Mouse (Mus musculus): ENCODE measurements at regions not wholly inside any gene's neighbourhood (a gene's known extent, or its start where the extent isn't known, plus 50 kb on each side); places are given as distances from the start of the nearest gene placed in this dataset.
A peak's percentile ranks its signal among the peaks of the same experiment; 100 is the strongest.

GRCm38 (mm10) chr14:72199900-72200299 lies 291.7 kb downstream of the Gm9195 start:
- TF ChIP-seq NANOG (IDR thresholded peaks at IDR 0.05; ENCODE audit: borderline replicate concordance, low read length) (no peak), CTCF (conservative IDR thresholded peaks at IDR 0.05; ENCODE audit: low read length) (no peak), POU5F1 (IDR thresholded peaks at IDR 0.05; ENCODE audit: borderline replicate concordance, low read length) (no peak)
- H3K4me3 ChIP-seq (replicated peaks; ENCODE audit: low read length): no peak overlapping the region
- no peaks in the 10 kb centered on the region for H3K36me3 ChIP-seq (ENCODE audit: insufficient read depth, low read length)
- H3K9me3 ChIP-seq (ENCODE audit: low read length): no peaks in the 10 kb centered on the region
- no peaks in the 10 kb centered on the region for H3K4me1 ChIP-seq (replicated peaks; ENCODE audit: low read depth, low read length)
- no peaks in the 10 kb centered on the region for H3K27me3 ChIP-seq (ENCODE audit: insufficient read depth, low read length)

- TF ChIP-seq NANOG (IDR thresholded peaks at IDR 0.05; ENCODE audit: borderline replicate concordance, low read length): no peak
- no peak for TF ChIP-seq POU5F1 (IDR thresholded peaks at IDR 0.05; ENCODE audit: borderline replicate concordance, low read length)
- no peak for TF ChIP-seq CTCF (conservative IDR thresholded peaks at IDR 0.05; ENCODE audit: low read length)
- Histone ChIP-seq H3K4me1 (replicated peaks; ENCODE audit: low read depth, low read length) (no peaks in the 10 kb centered on the region), H3K36me3 (ENCODE audit: insufficient read depth, low read length) (no peaks in the 10 kb centered on the region), H3K27me3 (ENCODE audit: insufficient read depth, low read length) (no peaks in the 10 kb centered on the region), H3K4me3 (replicated peaks; ENCODE audit: low read length) (no peak overlapping the region), H3K9me3 (ENCODE audit: low read length) (no peaks in the 10 kb centered on the region)
These were observed 293.7 kb downstream of the Gm9195 start for GRCm38 (mm10) chr14:72197972-72198371.

- H3K9me3 ChIP-seq (ENCODE audit: low read length): no peaks in the 10 kb centered on the region
- H3K4me3 ChIP-seq (replicated peaks; ENCODE audit: low read length): no peak overlapping the region
- TF ChIP-seq CTCF (conservative IDR thresholded peaks at IDR 0.05; ENCODE audit: low read length) (peak; percentile 31), POU5F1 (IDR thresholded peaks at IDR 0.05; ENCODE audit: borderline replicate concordance, low read length) (no peak), NANOG (IDR thresholded peaks at IDR 0.05; ENCODE audit: borderline replicate concordance, low read length) (no peak)
- no peaks in the 10 kb centered on the region for H3K4me1 ChIP-seq (replicated peaks; ENCODE audit: low read depth, low read length)
- H3K36me3 ChIP-seq (ENCODE audit: insufficient read depth, low read length): no peaks in the 10 kb centered on the region
- no peaks in the 10 kb centered on the region for H3K27me3 ChIP-seq (ENCODE audit: insufficient read depth, low read length)
These were observed 304.2 kb downstream of the Gm9195 start for GRCm38 (mm10) chr14:72187329-72187984.

GRCm38 (mm10) chr14:72175751-72176150 lies 315.9 kb downstream of the Gm9195 start:
- Histone ChIP-seq H3K27me3 (ENCODE audit: insufficient read depth, low read length) (no peaks in the 10 kb centered on the region), H3K36me3 (ENCODE audit: insufficient read depth, low read length) (no peaks in the 10 kb centered on the region), H3K4me1 (replicated peaks; ENCODE audit: low read depth, low read length) (no peaks in the 10 kb centered on the region), H3K9me3 (ENCODE audit: low read length) (no peaks in the 10 kb centered on the region), H3K4me3 (replicated peaks; ENCODE audit: low read length) (no peak overlapping the region)
- TF ChIP-seq CTCF (conservative IDR thresholded peaks at IDR 0.05; ENCODE audit: low read length) (no peak), NANOG (IDR thresholded peaks at IDR 0.05; ENCODE audit: borderline replicate concordance, low read length) (no peak), POU5F1 (IDR thresholded peaks at IDR 0.05; ENCODE audit: borderline replicate concordance, low read length) (no peak)

- Histone ChIP-seq H3K4me1 (replicated peaks; ENCODE audit: low read depth, low read length) (no peaks in the 10 kb centered on the region), H3K9me3 (ENCODE audit: low read length) (no peaks in the 10 kb centered on the region), H3K36me3 (ENCODE audit: insufficient read depth, low read length) (no peaks in the 10 kb centered on the region), H3K4me3 (replicated peaks; ENCODE audit: low read length) (no peak overlapping the region), H3K27me3 (ENCODE audit: insufficient read depth, low read length) (no peaks in the 10 kb centered on the region)
- no peak for TF ChIP-seq NANOG (IDR thresholded peaks at IDR 0.05; ENCODE audit: borderline replicate concordance, low read length)
- no peak for TF ChIP-seq POU5F1 (IDR thresholded peaks at IDR 0.05; ENCODE audit: borderline replicate concordance, low read length)
- no peak for TF ChIP-seq CTCF (conservative IDR thresholded peaks at IDR 0.05; ENCODE audit: low read length)
These were observed 318.9 kb downstream of the Gm9195 start for GRCm38 (mm10) chr14:72172549-72173405.

GRCm38 (mm10) chr14:72171777-72172176 lies 319.9 kb downstream of the Gm9195 start:
- no peaks in the 10 kb centered on the region for H3K36me3 ChIP-seq (ENCODE audit: insufficient read depth, low read length)
- TF ChIP-seq POU5F1 (IDR thresholded peaks at IDR 0.05; ENCODE audit: borderline replicate concordance, low read length): no peak
- TF ChIP-seq NANOG (IDR thresholded peaks at IDR 0.05; ENCODE audit: borderline replicate concordance, low read length): no peak
- no peak for TF ChIP-seq CTCF (conservative IDR thresholded peaks at IDR 0.05; ENCODE audit: low read length)
- no peak overlapping the region for H3K4me3 ChIP-seq (replicated peaks; ENCODE audit: low read length)
- H3K9me3 ChIP-seq (ENCODE audit: low read length): no peaks in the 10 kb centered on the region
- no peaks in the 10 kb centered on the region for H3K4me1 ChIP-seq (replicated peaks; ENCODE audit: low read depth, low read length)
- H3K27me3 ChIP-seq (ENCODE audit: insufficient read depth, low read length): no peaks in the 10 kb centered on the region

- H3K27me3 ChIP-seq (ENCODE audit: insufficient read depth, low read length): peaks cover 2% of the 10 kb centered on the region; the same call in 1 of the 2 replicates
- no peak overlapping the region; the same call in 1 of the 2 replicates for H3K4me3 ChIP-seq (replicated peaks; ENCODE audit: low read length)
- H3K4me1 ChIP-seq (replicated peaks; ENCODE audit: low read depth, low read length): peaks cover 4% of the 10 kb centered on the region
- H3K9me3 ChIP-seq (ENCODE audit: low read length): no peaks in the 10 kb centered on the region
- no peaks in the 10 kb centered on the region for H3K36me3 ChIP-seq (ENCODE audit: insufficient read depth, low read length)
- TF ChIP-seq NANOG (IDR thresholded peaks at IDR 0.05; ENCODE audit: borderline replicate concordance, low read length) (no peak), POU5F1 (IDR thresholded peaks at IDR 0.05; ENCODE audit: borderline replicate concordance, low read length) (no peak), CTCF (conservative IDR thresholded peaks at IDR 0.05; ENCODE audit: low read length) (no peak)
These were observed 332.9 kb downstream of the Gm9195 start for GRCm38 (mm10) chr14:72158537-72159323.

Measured in E14TG2a.4 (cell line).